Mouse (Mus musculus) G1E (cell line): Measurements from ENCODE around the gene Syt8. TPM values are rescaled to one million over a fixed set of nuclear protein-coding genes. Genes with fewer than 3 reads are reported as not detected.

Experiments
- ATAC-seq: 2 replicates; pipeline ENCODE4 v1.8.0; 2016; ENCODE audit warnings: mild to moderate bottlenecking; ENCODE audit not compliant: insufficient number of reproducible peaks, poor library complexity, low FRiP score, severe bottlenecking; ENCODE audit errors: extremely low read depth
- DNase-seq: peaks from one replicate; pipeline ENCODE4 v3.0.0; 2012; ENCODE audit warnings: low spot score
- H3K27me3 ChIP-seq: 2 replicates; pipeline ENCODE4 v1.6.1; 2012; ENCODE audit warnings: mild to moderate bottlenecking, low read length, inconsistent platforms; ENCODE audit not compliant: insufficient read depth
- H3K36me3 ChIP-seq: replicated peaks from 2 replicates; pipeline ENCODE3; 2012; ENCODE audit warnings: mild to moderate bottlenecking, inconsistent platforms
- H3K4me1 ChIP-seq: 2 replicates; pipeline ENCODE4 v1.6.1; 2012; ENCODE audit warnings: low read depth, low read length, inconsistent platforms, mixed read lengths; ENCODE audit not compliant: insufficient read depth
- H3K4me3 ChIP-seq: 2 replicates; pipeline ENCODE4 v1.5.1; 2012; ENCODE audit warnings: low read depth, mild to moderate bottlenecking, inconsistent platforms, low read length, moderate library complexity, mixed read lengths
- H3K9me3 ChIP-seq: replicated peaks from 2 replicates; pipeline ENCODE4 v1.6.1; 2012; ENCODE audit warnings: inconsistent platforms
- CTCF ChIP-seq: IDR thresholded peaks from 2 replicates; pipeline ENCODE4 v1.5.1; 2012; ENCODE audit warnings: low read depth, low read length, inconsistent platforms, mixed read lengths
- GATA1 ChIP-seq: IDR thresholded peaks from 2 replicates; pipeline ENCODE4 v1.6.1; 2012; ENCODE audit warnings: borderline replicate concordance, low read length, inconsistent platforms, mixed read lengths
- GATA2 ChIP-seq: IDR thresholded peaks from 2 replicates; pipeline ENCODE4 v1.6.1; 2012; ENCODE audit warnings: low read depth, low read length, inconsistent platforms, borderline replicate concordance
- POLR2AphosphoS5 ChIP-seq: IDR thresholded peaks from 2 replicates; pipeline ENCODE4 v1.6.1; 2012; ENCODE audit warnings: low read depth, low read length, inconsistent platforms; ENCODE audit not compliant: insufficient replicate concordance
- TAL1 ChIP-seq: conservative IDR thresholded peaks from 2 replicates; pipeline ENCODE4 v1.6.1; 2012; ENCODE audit warnings: low read depth, low read length, inconsistent platforms, mixed read lengths
- polyA plus RNA-seq: library from polyadenylated mRNA; stranded (reverse); fragments of >175 nt; gene quantifications from 2 replicates; pipeline ENCODE4 v1.2.3, GENCODE M21; 2012
- total RNA-seq, 2 experiments: library from RNA; stranded (forward) in 1 of 2; stranded (reverse) in 1 of 2; fragments of 200-1000 nt in 1 of 2; fragments of >200 nt in 1 of 2; fragmentation: Nextera tagmentation in 1 of 2; gene quantifications; 2 replicates each; pipeline ENCODE4 v1.2.3; 2014 to 2017

Gene Syt8
- total and polyA plus RNA-seq, 3 experiments: 3.5 TPM; not detected in 2

- TF ChIP-seq GATA1: no peak
- TF ChIP-seq TAL1: no peak
- TF ChIP-seq GATA2: no peak
- TF ChIP-seq CTCF: no peak
- TF ChIP-seq POLR2AphosphoS5: no peak
- no peak overlapping the region for H3K4me3 ChIP-seq
- peaks cover 31% of the 10 kb centered on the region for H3K27me3 ChIP-seq
- DNase-seq (no peak), ATAC-seq (no peak)
- no peaks in the 10 kb centered on the region for H3K9me3 ChIP-seq
- no peaks in the 10 kb centered on the region for H3K36me3 ChIP-seq
- H3K4me1 ChIP-seq: no peaks in the 10 kb centered on the region; the same call in 1 of the 2 replicates
These were observed 24.6 kb downstream of the Syt8 start for GRCm38 (mm10) chr7:142459299-142459691.

GRCm38 (mm10) chr7:142460636-142461077 is 26.0 kb downstream of the Syt8 start, which contains the start of gene Lsp1:
Gene Lsp1 (plus strand): TSS chr7:142460809.
- no peaks in the 10 kb centered on the region for H3K36me3 ChIP-seq
- no peak within 1 kb of the TSS for H3K4me3 ChIP-seq
- no peaks in the 10 kb centered on the region; the same call in 1 of the 2 replicates for H3K4me1 ChIP-seq
- ATAC-seq (no peak), DNase-seq (no peak)
- no peaks in the 10 kb centered on the region for H3K9me3 ChIP-seq
- peaks cover 26% of the 10 kb centered on the region for H3K27me3 ChIP-seq
- TF ChIP-seq TAL1 (no peak), CTCF (no peak), GATA1 (no peak), GATA2 (no peak), POLR2AphosphoS5 (no peak)

- TF ChIP-seq GATA1 (no peak), GATA2 (no peak), TAL1 (no peak), CTCF (no peak), POLR2AphosphoS5 (no peak)
- ATAC-seq: no peak
- no peaks in the 10 kb centered on the region for H3K36me3 ChIP-seq
- H3K27me3 ChIP-seq: peaks cover 20% of the 10 kb centered on the region
- DNase-seq: no peak
- H3K9me3 ChIP-seq: no peaks in the 10 kb centered on the region
- no peaks in the 10 kb centered on the region; the same call in 1 of the 2 replicates for H3K4me1 ChIP-seq
- H3K4me3 ChIP-seq: no peak overlapping the region
These were observed 26.8 kb downstream of the Syt8 start for GRCm38 (mm10) chr7:142461446-142461845.

GRCm38 (mm10) chr7:142462190-142462589 is 27.5 kb downstream of the Syt8 start:
- no peak overlapping the region for H3K4me3 ChIP-seq
- no peak for ATAC-seq
- no peaks in the 10 kb centered on the region for H3K9me3 ChIP-seq
- H3K4me1 ChIP-seq: no peaks in the 10 kb centered on the region
- H3K27me3 ChIP-seq: peaks cover 17% of the 10 kb centered on the region
- no peaks in the 10 kb centered on the region for H3K36me3 ChIP-seq
- TF ChIP-seq TAL1 (no peak), CTCF (no peak), POLR2AphosphoS5 (no peak), GATA1 (no peak), GATA2 (no peak)
- no peak for DNase-seq

GRCm38 (mm10) chr7:142462594-142463078 is 28.0 kb downstream of the Syt8 start:
- H3K4me1 ChIP-seq: no peaks in the 10 kb centered on the region
- no peaks in the 10 kb centered on the region for H3K36me3 ChIP-seq
- H3K9me3 ChIP-seq: no peaks in the 10 kb centered on the region
- H3K27me3 ChIP-seq: peaks cover 17% of the 10 kb centered on the region
- no peak overlapping the region for H3K4me3 ChIP-seq
- no peak for TF ChIP-seq GATA2
- TF ChIP-seq TAL1: no peak
- TF ChIP-seq GATA1: no peak
- no peak for TF ChIP-seq CTCF
- TF ChIP-seq POLR2AphosphoS5: no peak
- ATAC-seq (no peak), DNase-seq (no peak)

- Histone ChIP-seq H3K27me3 (peaks cover 40% of the 10 kb centered on the region), H3K9me3 (no peaks in the 10 kb centered on the region), H3K36me3 (no peaks in the 10 kb centered on the region), H3K4me1 (no peaks in the 10 kb centered on the region), H3K4me3 (no peak overlapping the region)
- no peak for TF ChIP-seq POLR2AphosphoS5
- no peak for TF ChIP-seq GATA1
- no peak for TF ChIP-seq CTCF
- TF ChIP-seq GATA2: no peak
- TF ChIP-seq TAL1: no peak
- DNase-seq (no peak), ATAC-seq (no peak)
These were observed 35.6 kb downstream of the Syt8 start for GRCm38 (mm10) chr7:142470171-142470691.
